Mouse (Mus musculus): ENCODE data around the gene Lbhd2.

GRCm38 (mm10) chr12:111437222-111437900 is 30.8 kb downstream of the Lbhd2 start:
- no peak for TF ChIP-seq USF1 (IDR thresholded peaks at IDR 0.05; ENCODE audit: low read depth)
- no peak for TF ChIP-seq CEBPB (IDR thresholded peaks at IDR 0.05; ENCODE audit: low read depth)
- no peak for TF ChIP-seq CTCF (IDR thresholded peaks at IDR 0.05; ENCODE audit: control insufficient read depth, insufficient read depth, insufficient read length)

Measured in C2C12 (cell line).